Mouse (Mus musculus) frontal cortex, postnatal 36 days (tissue): ENCODE data around the gene Atp6v1e1.
"Not testable (repeated sequence)": the region's sequence is repeated elsewhere in the genome, so short reads cannot be mapped to it uniquely, and the experiment has no call there.

Source experiments
- DNase-seq, 2 experiments: peaks; one replicate each; pipeline ENCODE4 v3.0.0; 2022; ENCODE audit warnings: low spot score in 2 of 2

The Atp6v1e1 gene

GRCm38 (mm10) chr6:120820144-120820543 is 2.4 kb downstream of the Atp6v1e1 start:
- DNase-seq = no peak

GRCm38 (mm10) chr6:120819294-120819693 is 3.3 kb downstream of the Atp6v1e1 start:
- DNase-seq = no peak

- not testable (repeated sequence) for DNase-seq
Observed at GRCm38 (mm10) chr6:120811999-120812398, 10.6 kb downstream of the Atp6v1e1 start.

GRCm38 (mm10) chr6:120807738-120808081 is 14.9 kb downstream of the Atp6v1e1 start:
- DNase-seq = no peak

GRCm38 (mm10) chr6:120806999-120807737 is 15.4 kb downstream of the Atp6v1e1 start:
- DNase-seq = no peak

- no peak for DNase-seq
Observed at GRCm38 (mm10) chr6:120799581-120800041, 23.0 kb downstream of the Atp6v1e1 start.

GRCm38 (mm10) chr6:120798905-120799304 is 23.7 kb downstream of the Atp6v1e1 start:
- no peak for DNase-seq

GRCm38 (mm10) chr6:120798019-120798418 is 24.6 kb downstream of the Atp6v1e1 start:
- peak in 1 of 2 experiments; percentile 40 for DNase-seq

- peak; percentile 61 to 70 for DNase-seq
Observed at GRCm38 (mm10) chr6:120796111-120796510, 26.5 kb downstream of the Atp6v1e1 start.

- DNase-seq = no peak
Observed at GRCm38 (mm10) chr6:120795422-120796086, 27.0 kb downstream of the Atp6v1e1 start.

- DNase-seq = peak; percentile 39 to 57
Observed at GRCm38 (mm10) chr6:120792947-120793346, 29.6 kb downstream of the Atp6v1e1 start.

- no peak for DNase-seq
Observed at GRCm38 (mm10) chr6:120790717-120791116, 31.9 kb downstream of the Atp6v1e1 start.

- DNase-seq = no peak
Observed at GRCm38 (mm10) chr6:120790153-120790552, 32.4 kb downstream of the Atp6v1e1 start.

GRCm38 (mm10) chr6:120788904-120789303 is 33.7 kb downstream of the Atp6v1e1 start:
- DNase-seq = no peak

- DNase-seq = no peak
Observed at GRCm38 (mm10) chr6:120788068-120788607, 34.5 kb downstream of the Atp6v1e1 start.

GRCm38 (mm10) chr6:120784351-120784750 is 38.2 kb downstream of the Atp6v1e1 start:
- DNase-seq = no peak

GRCm38 (mm10) chr6:120782948-120783347 is 39.6 kb downstream of the Atp6v1e1 start:
- no peak for DNase-seq

- DNase-seq = no peak
Observed at GRCm38 (mm10) chr6:120778226-120778625, 44.4 kb downstream of the Atp6v1e1 start.

- DNase-seq = no peak
Observed at GRCm38 (mm10) chr6:120777533-120777932, 45.1 kb downstream of the Atp6v1e1 start.

- no peak for DNase-seq
Observed at GRCm38 (mm10) chr6:120776286-120776685, 46.3 kb downstream of the Atp6v1e1 start.

- DNase-seq = no peak
Observed at GRCm38 (mm10) chr6:120773763-120774162, 48.8 kb downstream of the Atp6v1e1 start.

- peak in 1 of 2 experiments; percentile 57 for DNase-seq
Observed at GRCm38 (mm10) chr6:120773149-120773628, 49.4 kb downstream of the Atp6v1e1 start, which contains the start of gene Slc25a18. TSS of gene Slc25a18 (plus strand) at chr6:120773578.

- no peak for DNase-seq
Observed at GRCm38 (mm10) chr6:120772025-120772424, 50.6 kb downstream of the Atp6v1e1 start.
